Mouse (Mus musculus): ENCODE data around the gene Dscam.

Dscam gene

GRCm38 (mm10) chr16:96721241-96721640 is 449.3 kb downstream of the Dscam start:
- no peak for DNase-seq (ENCODE audit: low spot score)

- no peak for DNase-seq (ENCODE audit: low spot score)
These were observed 449.9 kb downstream of the Dscam start for GRCm38 (mm10) chr16:96720666-96721065.

GRCm38 (mm10) chr16:96718221-96718620 is 452.3 kb downstream of the Dscam start:
- peak; percentile 36 for DNase-seq (ENCODE audit: low spot score)

- DNase-seq (ENCODE audit: low spot score) = no peak
These were observed 453.9 kb downstream of the Dscam start for GRCm38 (mm10) chr16:96716633-96717032.

- DNase-seq (ENCODE audit: low spot score) = peak; percentile 62
These were observed 458.6 kb downstream of the Dscam start for GRCm38 (mm10) chr16:96711935-96712334.

DNA sequence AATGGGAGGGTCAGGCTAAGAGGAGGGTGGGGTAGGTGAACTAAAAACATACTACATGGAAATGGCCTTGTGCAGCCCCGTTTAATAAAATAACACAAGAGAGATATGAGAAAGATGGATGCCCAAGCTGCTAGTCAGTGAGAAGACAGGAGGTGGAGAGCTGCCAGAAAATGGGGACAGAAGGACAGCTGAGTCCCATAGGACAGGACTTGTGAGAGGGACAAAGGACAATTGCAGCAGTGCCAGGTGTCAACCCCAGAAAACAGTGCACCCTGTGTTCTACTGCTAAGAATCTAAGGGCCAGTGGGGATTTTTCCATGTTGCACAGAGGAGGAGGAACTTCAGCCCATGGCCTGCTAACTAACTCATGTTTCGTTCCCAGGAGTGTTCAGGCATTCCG is 470.0 kb downstream of the Dscam start:
- no peak for DNase-seq (ENCODE audit: low spot score)

GRCm38 (mm10) chr16:96695882-96696281 is 474.7 kb downstream of the Dscam start:
- no peak for DNase-seq (ENCODE audit: low spot score)

DNA sequence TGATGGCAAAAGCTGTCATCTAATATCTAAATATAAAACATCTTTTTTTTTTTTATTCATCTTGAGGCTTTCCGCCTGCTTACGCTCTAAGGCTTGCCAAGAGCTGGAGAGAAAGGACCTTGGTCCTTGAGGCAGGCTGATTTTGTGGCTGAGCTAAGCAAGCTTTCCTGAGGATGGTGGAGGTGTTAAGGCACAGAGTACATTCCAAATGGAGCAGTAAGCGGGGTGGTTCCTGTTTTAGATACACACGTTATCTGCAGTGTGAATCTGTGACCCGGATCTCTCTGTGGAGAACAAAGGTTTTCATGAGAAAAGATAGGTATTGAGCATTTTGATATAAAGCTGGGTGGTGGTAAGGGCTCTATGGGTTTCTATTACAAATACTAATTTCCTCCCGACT is 479.0 kb downstream of the Dscam start:
- no peak for DNase-seq (ENCODE audit: low spot score)

- peak; percentile 16 for DNase-seq (ENCODE audit: low spot score)
These were observed 480.5 kb downstream of the Dscam start for GRCm38 (mm10) chr16:96690052-96690451.

- no peak for DNase-seq (ENCODE audit: low spot score)
These were observed 481.1 kb downstream of the Dscam start for GRCm38 (mm10) chr16:96689419-96689818.

- no peak for DNase-seq (ENCODE audit: low spot score)
These were observed 485.5 kb downstream of the Dscam start for GRCm38 (mm10) chr16:96685065-96685464.

GRCm38 (mm10) chr16:96684581-96684980 is 486.0 kb downstream of the Dscam start:
- DNase-seq (ENCODE audit: low spot score) = peak; percentile 87

DNA sequence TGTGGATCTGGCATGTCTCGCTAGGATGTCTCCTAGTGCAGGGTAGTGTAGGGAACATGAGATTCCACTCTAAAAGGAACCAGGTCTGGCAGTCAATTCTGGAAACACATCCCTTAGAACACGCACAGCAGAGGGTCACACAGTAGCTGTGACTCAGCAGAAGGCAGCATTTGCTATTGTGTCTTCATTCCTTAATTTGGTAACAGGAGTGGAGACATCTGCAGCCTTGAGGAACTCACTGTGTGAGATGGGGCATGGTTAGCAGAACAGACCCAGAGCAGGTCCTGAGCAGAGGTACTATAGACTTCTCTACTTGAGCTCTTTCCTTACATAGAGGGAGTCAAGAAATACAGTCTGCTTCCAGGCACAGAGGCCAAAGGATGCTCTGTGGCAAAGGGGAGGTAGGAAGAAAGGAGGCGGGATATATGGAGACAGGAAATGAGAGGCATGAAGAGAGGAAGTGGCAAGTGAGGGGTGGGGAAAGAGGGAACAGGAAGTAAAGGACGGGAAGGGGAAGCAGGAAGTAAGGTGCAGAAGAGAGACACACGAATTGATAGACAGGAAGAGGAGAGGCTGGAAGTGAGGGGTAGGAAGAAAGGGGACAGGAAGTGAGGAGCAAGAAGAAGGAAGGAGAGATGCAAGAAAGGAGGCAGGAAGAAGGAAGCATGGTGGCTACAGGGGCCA is 488.1 kb downstream of the Dscam start:
- DNase-seq (ENCODE audit: low spot score) = no peak

DNA sequence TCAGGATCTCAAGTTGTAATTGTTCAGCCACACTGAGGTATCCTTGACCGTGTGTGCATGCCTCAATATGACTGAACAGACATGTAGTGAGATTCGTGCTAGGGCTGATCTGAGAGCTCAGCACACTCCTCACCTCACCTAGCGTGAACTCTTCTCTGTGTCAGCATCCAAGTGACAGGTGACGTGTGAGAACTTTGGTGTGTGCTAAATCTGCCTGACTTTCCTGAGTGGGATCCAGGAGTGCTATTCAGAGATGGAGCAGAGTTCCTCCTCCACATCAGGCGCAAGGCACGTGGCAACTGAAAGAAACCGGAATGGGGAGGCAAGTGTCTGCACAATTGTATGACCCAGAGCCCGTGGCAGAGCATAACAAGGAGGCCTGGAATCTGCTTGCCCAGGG is 490.6 kb downstream of the Dscam start:
- DNase-seq (ENCODE audit: low spot score) = no peak

GRCm38 (mm10) chr16:96677471-96677870 is 493.1 kb downstream of the Dscam start:
- no peak for DNase-seq (ENCODE audit: low spot score)

DNA sequence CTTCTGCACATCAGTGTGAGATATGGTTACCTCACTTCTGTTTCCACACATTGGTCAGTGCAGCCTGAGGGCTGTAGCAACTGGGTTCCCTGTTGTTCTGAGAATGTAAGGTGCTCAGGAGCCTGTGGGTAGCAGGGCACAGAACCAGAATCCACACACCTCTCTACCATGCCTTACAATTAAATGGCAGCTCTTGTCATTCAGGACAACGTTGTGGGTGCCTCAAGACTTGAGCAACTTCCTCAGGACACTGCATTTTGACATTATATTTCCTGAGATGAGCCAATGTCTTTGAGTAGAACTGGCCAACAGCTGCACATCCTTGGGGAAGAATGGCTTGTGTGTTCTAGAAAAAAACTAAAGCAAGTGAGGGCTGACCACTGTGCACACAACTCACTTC is 493.9 kb downstream of the Dscam start:
- DNase-seq (ENCODE audit: low spot score) = no peak

DNA sequence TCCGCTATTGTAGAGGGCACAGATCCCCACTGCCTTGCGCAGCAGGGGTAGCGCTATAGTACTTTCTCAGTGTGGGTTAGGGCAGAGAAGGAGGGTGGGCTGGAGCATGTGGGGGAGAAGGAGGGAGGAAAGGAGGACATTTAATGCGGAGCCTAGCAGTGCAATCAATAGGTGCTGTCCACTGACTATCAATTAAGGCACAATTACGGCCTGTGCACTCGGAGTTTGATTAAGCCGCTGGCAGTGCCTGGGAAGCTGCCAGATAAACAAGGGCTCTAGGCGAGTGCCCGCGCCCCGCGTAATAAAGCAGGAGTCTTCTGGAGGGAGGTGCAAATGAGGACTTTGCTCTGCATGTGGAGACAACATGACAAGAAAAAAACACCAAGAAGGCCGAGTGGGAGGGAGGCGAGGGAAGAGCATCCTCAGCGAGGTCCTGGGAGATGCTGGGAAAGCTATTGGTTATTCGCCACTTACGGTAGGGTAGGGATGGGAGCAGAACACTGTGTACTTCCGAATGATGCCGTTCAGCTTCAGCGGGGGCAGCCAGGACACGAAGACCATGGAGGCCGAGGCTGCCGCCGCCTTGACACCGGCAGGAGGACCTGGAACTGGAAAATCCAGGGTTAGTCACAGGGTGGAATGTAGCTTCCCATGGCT is 497.2 kb downstream of the Dscam start:
- no peak for DNase-seq (ENCODE audit: low spot score)

DNA sequence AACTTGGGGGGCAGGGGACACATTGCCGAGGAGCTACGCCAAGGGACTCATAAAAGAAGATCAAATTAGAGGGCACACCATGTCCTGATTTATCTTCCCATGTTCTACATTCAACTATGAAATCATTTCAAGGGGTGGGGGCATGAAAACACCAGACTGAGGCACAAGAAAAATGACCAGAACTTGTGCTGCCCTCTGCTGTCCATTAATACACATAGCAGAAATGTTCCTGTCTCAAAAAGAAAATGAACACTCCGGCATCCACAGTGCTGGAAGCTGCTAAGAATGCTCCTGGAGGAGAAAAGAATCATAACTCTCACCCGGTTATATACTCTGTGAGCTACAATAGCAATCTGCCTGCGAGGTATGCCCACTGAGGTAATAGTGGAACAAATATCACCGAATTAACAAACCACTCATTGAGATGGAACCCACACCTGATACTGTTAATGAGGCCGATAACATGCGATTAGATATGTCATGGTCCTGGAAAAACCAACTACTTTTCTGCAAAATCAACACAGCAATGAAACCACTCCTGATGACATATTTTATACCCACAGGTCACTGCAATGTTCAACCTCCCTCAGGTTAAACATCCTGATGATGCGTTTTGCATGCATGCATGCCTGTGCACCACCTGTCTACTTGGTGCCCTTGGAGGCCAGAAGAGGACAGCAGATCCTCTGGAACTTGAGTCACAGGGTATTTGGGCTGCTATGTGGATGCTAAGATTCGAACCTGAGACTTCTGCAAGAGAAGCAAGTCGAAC is 498.8 kb downstream of the Dscam start:
- DNase-seq (ENCODE audit: low spot score) = peak; percentile 64

- DNase-seq (ENCODE audit: low spot score) = no peak
These were observed 500.8 kb downstream of the Dscam start for GRCm38 (mm10) chr16:96669706-96670105.

DNA sequence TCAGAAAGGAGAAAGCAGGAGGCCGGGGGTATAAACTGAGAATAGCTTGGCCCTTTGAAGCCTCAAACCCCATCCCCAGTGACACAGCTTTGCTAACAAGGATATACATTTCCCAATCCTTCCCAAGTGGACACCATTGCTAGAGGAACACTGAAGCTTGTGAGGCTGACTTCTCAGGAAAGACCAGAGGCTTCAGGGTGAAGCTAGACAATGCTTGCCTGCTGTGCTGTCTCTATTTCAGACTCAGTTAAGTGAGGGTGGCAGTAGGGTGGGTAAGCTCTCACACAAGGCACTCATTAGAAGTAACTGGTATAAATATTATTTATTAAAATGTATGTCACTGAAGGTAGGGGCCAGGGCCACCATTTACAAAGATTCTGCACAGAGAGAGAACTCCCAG is 502.1 kb downstream of the Dscam start:
- no peak for DNase-seq (ENCODE audit: low spot score)

GRCm38 (mm10) chr16:96661073-96661472 is 509.5 kb downstream of the Dscam start:
- no peak for DNase-seq (ENCODE audit: low spot score)

GRCm38 (mm10) chr16:96659275-96659674 is 511.3 kb downstream of the Dscam start:
- DNase-seq (ENCODE audit: low spot score) = no peak

DNA sequence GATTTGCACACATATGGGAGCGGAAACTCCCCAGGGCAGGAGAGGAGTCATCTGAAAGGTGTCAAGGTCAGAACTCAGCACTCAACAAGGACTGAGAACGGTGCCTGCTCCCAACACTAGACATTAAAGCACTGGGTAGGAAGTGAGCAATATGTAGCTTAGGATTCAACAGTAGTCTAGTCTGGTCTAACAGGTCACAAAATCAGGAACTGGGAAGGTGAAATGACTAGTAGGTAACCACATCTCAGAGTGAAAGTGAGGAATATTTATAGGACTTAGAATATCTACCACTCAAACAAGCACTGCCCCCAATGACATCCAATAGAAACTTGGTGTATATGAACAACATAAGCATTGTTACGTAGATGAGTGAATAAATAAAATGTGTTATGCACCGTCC is 515.0 kb downstream of the Dscam start:
- DNase-seq (ENCODE audit: low spot score) = no peak
